Mouse (Mus musculus) cerebellum, postnatal 25 days (tissue): ENCODE measurements around the gene Gjb5.

Source experiments
- DNase-seq, 2 experiments: peaks; one replicate each; pipeline ENCODE4 v3.0.0; 2021; ENCODE audit warnings: mixed read lengths in 2 of 2

Gene Gjb5

DNA sequence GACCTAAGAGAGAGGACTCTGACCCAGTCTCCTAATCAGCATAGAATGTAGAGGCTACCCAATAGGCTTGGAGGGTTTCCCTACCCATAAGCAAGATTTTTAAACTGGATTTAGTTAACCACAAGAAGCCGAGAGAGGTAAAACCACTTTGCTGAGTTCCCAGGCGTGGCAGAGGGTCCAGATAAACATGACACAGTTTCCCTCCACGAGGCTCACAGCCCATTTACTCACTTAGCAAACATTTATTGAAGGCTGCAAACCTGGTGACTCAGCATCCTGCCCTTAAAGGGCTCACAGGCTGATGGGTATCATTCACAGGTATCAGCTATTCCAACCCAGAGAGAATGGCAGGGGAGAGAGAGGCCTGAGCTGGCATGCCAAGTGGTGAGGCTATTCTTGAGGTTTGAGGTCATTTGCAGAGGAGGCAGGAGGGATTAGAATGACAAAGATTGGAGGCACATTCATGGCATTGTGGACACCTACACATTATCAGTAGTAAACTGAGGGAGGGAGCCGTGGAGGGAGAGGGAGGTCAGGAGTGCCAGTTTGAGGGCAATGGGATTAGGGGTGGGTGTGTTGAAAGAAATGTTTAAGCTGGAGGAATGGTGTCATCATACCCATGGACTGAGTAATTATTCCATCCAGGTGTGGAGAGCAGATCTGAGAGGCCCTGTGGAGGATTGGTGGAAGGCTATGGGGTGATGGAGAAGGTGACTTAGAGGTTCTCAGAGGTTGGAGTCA is 8.3 kb downstream of the Gjb5 start:
- no peak for DNase-seq

DNA sequence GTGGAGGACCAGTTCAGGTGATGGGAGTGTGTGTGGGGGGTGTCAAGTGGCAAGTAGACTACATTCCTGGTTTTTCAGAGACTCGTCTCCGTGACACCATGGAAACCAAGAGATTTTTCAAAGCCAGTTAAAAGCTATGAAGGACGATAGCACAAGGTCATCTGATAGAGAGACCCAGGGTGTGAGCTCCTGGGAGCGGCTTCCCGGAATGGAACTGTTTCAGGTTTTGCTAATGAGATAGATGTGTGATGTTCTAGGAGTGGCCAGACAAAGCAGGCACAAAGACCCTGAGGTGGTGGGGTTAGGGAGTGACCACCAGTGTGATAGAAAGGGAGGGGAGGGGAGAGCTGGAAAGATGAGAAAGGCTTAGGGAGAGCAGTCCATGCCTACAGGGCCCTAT is 13.0 kb downstream of the Gjb5 start:
- no peak for DNase-seq

DNA sequence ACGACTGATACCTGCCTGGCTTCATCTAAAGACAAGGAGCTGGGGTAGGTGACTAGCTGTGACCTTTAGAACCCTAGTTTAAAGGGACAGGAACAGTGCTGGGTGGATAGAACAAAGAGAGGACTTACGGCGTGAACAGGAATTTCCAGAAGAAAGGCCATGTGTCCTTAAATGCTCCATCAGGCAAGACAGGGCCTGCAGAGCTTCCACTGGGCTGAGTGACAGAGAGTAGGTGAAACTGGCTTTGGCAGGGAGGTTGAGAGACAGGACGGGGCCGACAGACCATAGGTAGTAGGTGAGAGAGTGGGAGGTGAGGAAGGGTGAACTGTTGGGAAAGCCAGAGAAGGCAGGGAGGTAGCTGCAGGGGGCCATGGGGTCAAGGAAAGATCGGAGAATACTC is 16.6 kb downstream of the Gjb5 start:
- no peak for DNase-seq

DNA sequence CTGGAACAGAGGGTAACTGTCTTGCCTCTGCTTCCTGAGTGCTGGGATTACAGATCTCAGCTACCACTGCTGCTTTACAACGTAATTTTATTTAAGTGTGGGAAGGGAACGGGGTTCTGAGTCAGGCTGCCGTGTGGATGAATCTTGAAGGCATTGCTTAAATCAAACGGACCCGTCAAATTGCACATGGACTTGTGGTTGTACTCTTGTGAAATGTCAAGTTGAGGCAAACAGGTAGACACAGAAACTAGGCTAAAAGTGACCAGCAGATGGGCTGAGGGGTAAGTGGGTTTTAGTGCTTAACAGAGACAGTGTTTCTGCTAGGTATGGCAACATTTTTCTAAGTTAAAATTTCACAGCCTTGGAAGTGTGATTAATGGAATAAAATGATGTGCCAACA is 20.3 kb downstream of the Gjb5 start:
- DNase-seq, result no peak

DNA sequence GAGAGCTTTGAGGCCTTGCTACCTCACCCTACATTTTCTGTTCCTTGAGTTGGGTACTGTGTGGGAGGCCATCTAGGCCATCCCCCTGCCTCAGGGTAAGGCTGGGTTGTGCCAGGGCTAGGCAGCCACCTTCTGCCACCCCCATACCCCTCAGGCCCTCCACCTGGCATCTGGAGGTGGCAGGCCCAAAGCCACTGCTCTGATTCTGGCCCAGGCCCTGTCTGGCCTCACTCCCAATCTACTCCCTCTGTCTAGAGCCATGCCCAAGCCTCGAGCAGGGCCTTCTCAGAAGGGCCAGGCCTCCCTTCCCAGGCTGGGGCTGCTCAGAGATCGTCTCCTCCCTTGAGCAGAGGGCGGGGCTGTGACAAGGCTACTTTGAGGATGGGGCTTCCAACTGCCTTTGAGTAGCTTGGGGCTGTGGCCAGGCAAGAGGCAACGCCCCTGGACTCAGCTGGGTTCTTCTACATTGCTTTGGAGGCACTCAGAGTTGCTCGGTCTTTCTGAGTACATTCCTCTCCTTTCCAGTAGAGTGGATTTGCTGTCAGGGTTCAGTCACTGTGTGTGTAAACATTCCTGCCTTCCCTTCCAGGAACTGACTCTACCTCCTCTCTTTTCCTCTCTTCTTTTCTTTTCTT is 23.0 kb downstream of the Gjb5 start:
- no peak for DNase-seq

DNA sequence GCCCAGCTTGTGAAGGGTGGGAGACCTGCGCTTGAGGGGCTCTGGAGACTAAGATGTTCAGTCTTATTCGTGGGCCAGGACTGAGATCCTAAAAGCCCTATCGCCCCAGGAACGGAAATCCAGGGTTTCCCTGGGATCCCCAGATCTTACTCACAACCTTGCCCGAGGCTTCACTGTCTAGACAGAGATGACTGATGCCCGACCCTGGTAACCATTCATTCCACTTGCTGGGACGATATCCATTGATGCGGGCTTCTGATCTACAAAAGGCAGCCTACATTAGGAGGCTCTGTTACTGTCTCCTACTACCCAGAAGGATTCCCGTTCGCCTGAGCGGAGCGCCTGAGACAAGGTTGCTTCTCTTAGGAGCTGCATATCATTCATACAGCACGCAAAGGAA is 26.8 kb downstream of the Gjb5 start:
- DNase-seq, result no peak

DNA sequence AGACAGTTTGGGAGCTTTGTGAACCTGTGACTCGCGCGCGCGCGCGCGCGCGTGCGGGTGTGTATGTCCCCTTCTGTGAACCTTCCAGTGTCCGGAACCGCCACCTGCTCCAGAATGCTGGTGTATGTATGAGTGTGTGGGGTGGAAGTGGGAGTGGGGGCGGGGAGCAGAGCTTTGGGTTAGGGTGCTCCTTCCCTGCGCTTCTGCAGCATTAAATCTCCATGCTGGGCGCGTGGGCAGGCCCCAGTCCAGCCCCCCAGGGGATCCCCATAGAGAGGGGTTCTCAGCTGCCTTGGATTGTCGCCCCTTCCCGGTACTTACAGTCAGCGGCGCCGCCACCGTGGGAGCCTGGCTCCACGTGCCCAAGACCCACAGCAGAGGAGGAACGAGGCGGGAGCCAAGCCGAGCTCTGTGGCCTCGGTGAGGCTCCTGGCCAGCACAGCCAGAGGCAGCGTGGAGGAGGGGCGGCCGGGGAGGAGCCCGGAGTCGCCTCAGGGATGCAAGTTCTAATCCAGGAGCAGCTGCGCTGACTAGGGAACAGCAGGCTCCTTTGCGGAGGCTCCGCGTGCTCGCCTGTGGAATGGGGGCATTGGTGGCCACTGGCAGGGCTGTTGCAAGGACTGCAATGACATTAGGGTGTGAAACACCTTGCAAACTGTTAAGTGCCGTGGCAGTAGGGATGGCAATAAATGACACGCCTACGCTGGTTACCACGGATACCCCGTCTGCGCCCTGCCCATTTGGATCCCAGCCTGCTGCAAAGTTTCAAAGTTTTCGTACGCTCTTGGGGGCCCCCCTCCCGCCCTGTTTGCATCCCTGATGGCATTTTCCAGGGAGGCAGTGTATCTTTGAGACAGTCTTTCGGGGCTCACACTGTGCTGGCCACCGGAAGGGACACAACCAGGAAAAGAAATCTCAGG is 27.5 kb downstream of the Gjb5 start, which contains the start of gene Gjb3:
Gene Gjb3, minus strand, starts transcription at position 664 of the 920 bp plus-strand sequence.
- peak in 1 of 2 experiments; percentile 26 for DNase-seq

DNA sequence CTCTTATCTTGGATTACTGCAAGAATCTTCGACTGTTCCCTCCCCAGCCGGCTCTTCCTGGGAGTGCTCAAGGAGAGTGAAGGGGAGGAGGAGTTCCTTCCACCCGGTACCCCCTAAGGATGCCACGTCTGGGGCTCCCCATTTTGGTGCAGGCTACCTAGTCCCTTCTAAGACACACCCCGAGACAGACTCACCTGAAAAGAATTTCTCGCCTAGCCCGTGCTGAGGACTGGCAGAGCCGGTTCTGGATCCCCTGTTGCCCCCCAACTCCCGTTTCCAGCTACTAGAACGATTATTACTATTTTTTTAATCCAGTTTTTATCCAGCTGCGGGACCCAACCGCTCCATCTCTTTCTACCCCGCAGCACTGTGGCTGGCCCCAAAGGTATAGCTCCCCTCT is 28.2 kb downstream of the Gjb5 start:
- no peak for DNase-seq

DNA sequence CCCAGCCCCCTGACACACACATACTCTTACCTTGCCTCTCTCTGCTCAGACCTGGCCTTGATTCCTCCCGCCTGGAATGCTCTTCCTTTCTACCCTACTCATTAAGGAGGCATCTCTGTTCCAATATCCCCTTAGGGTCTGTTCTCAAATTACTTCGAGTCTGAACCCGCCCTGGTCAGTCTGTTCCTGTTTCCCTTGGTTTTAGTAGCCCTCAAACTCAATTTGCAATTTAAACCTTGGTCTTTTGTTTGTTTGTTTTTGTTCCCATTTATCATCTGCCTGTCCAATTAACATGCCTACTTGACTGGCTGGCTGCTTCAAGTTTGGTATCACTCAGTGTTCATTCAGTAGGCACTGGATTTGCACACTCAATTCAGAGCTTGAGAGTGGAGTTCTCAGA is 28.9 kb downstream of the Gjb5 start:
- no peak for DNase-seq

DNA sequence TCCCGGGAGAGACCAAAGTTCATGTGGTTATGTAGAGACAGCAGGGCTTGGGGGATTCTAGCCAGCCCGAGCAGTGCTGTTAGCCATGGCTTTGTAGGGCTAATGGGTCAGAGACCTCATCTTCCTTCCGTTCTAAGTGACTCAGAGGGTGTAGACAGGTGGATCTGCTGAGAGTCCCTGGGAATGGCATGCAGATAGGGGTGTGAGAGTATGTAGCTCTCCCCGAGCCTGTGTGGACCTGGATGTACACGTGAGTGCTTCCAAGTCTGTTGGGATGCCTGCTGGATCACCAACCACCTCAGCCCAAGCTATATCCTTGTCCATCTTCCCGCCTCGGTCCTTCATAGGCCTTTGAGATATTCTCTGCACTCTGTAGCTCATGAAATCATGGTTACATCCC is 29.6 kb downstream of the Gjb5 start:
- DNase-seq, result no peak

DNA sequence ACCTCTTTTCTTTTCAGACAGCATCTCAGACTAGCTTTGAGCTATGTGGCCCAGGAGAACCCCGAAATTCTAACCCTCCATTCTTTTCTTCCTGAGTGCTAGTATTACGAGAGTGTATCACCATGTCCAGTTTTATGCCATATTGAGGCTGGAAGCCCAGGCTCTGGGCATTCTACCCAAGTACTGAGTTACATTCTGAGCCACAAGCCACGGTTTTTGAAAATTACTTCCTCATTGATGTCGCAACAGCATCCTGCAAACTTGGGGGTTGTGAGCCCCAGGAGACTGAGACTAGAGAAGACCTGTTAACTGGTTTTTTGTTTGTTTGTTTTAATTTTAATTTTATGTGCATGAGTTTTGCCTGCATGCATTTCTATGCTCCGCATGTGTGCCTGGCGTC is 30.2 kb downstream of the Gjb5 start:
- DNase-seq, result no peak

DNA sequence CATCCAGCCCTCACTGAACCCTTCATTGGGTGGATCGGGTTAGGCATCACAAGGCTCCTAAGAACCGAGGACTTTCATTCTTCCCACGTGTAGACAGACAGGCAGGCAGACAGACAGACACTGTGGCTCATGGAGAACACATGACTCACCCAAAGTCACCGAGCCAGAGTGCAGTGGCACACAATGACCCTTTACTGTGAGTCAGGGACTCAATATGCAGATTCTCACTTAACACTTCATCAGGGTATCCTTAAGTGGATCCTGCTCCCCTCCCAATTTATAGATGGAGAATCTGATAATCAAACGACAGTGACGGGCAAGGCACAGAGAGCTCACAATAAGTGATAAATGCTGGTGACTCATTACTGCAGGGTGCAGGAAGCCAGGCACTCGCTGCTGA is 30.7 kb downstream of the Gjb5 start:
- no peak for DNase-seq

DNA sequence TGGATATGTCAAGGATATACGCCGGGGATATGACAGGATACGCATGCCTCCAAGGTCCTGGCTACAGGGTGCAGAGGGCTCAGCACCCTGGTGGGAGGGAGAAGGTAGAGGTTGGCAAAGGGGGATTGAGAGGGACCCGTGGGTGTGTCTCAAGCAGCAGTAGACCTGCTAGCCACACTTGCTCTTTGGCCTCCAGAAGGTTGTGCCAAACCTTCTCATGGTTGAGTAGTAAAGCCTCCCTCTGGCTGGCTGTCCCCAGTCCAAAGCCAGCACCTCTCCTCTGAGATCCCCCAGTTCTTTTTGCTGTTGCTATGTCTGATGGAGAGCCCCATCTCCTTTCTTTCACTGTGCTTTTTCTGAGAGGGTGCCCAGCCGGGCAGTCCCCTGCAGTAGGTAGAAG is 32.7 kb downstream of the Gjb5 start:
- no peak for DNase-seq

DNA sequence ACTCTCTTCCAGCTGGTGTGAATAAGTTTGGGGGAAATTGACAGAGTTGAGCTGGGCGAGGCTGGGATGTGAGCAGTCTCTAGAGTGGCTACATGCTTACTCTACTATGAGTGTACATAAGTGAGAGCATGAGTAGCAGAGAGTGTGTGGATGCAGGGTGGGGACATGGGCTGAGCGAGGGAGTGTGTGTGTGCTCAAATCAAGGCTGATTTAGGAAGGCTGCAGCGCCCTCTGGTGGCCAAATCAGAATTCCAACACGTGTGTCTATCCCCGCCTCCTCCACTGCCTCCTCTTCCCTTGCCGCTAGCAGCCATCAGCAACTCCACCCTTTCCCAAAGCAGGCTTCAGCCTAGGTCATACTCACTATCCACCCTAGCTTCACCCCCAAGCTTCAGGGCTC is 33.2 kb downstream of the Gjb5 start:
- DNase-seq, result peak; percentile 81 to 90

DNA sequence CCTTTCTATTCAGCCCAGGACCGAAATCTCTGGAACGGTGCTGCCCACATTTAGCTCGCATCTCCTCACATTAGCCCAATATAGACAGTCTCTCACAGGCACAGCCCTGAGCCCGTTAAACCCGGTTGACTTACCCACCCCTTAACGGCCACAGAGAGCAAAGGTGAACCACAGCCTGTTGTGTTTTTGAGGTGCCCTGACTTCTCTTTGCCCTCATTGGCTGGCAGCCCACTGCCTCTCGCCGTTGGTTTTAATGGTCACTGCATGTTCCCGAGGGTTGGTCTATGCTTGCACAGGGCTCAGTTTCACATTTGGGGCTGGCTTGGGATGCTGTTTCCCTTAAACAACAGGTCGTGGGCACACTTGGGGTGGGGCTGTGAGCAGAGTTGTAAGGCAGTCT is 33.7 kb downstream of the Gjb5 start:
- no peak for DNase-seq

DNA sequence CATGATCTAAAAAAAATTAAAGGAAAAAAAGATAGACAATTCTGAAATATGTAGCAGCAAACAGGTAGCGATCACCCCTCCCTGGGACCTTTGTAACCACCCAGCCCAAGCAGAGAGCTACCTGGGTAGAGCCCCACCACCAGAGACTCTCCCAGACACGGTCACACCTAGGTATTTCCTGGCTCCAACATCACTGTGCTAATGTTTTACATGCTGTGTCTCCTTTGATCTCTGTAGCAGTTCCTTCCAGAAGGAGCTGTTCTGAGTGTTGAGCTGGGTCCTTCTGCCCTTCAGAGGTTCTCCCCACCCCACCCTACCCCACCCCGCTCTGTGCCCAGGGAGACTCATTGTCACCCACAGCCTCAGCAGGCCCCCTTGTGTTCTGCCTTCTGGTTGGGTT is 34.3 kb downstream of the Gjb5 start:
- DNase-seq, result no peak

DNA sequence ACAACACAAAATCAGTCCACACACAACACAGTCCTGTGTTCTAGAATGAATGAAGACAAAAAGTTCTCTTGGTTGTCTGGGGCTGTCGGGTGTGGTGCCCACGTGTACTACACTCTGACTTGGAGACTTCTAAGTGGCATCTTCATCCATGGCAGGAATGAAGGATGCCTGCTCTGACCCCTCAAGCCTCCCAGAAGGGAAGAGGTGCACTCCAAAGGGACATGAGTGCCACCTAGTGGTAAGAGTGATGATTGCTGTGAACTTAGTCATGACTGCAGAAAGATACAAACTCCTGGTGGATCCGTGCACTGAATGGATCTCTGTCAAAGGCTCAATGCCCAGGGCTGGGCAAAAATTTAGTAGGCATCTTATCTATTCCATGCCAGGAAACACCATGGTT is 38.4 kb downstream of the Gjb5 start:
- peak; percentile 59 to 83 for DNase-seq

DNA sequence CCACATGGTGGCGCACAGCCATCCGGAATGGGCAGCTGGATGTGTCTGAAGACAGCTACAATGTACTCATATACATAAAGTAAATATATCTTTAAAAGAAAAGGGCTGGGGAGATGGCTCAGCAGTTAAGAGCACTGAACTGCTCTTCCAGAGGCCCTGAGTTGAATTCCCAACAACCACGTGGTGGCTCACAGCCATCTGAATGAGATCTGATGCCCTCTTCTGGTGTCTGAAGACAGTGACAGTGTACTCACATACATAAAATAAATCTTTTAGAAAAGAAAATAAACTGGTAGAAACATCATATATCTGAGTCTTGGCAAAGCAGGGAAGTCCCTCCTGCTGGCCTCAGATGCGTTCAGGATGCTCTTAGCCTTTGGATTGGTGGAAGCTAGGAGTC is 40.8 kb downstream of the Gjb5 start:
- DNase-seq, result no peak

DNA sequence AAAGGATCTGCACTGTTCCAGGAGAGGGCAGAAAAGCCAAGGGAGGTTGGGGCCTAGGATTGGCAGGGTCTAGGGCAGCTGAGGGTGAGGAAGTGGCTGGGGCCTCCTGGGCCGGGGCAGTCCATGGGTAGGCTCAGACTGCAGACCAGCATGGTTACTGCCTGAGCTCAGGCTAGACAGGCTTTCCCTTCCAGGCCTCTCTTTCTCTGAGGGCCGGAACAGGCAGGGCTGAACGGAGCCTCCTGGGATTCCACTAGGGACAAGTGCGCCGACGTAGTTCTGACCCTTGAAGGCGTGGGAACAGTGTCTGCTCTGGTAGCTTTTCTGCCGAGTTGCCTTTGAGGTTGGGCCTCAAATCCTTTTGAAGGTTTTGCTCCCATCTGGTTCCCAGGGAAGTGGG is 42.2 kb downstream of the Gjb5 start:
- no peak for DNase-seq

DNA sequence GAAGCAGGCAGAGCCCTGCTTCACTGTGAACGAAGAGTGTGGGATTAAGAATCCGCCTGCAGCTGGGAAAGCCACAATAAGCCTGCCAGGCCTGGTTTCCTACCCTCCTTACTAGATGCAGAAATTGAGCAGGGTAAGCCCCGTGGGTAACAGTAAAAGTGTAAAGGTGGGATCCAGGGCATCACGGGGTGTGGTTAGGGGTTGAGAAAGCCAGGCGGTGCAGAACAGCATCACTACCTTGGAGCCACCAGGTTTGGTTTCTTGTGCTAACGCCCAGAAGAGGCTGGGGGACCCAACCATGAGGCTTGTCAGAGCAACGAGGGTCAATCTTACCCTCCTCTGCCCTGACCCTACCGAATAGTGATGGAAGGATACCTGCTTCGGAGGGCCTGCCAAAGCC is 43.4 kb downstream of the Gjb5 start:
- DNase-seq, result no peak

DNA sequence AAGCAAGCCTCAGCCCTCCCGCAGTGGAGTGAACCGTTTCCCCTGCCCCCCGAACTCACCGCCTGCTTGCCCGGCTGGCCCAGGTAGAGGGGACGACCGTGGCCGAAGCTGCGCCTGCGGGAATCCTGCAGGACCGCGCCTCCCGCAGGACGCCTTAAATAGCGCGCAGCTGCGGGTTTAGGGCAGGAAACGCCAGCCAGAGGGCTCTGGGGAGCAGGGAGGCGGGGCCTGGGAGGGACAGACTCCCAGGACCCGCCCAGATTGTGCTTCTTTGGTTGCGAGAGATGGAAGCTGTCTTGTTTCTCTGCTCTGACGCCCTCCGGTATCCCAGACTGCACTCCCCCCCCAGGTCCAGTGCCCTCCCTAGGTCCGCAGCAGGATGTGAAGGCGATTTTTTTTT is 44.1 kb downstream of the Gjb5 start, which contains the start of gene Gja4:
Gene Gja4, minus strand, starts transcription at position 179 of the 400 bp plus-strand sequence.
- DNase-seq, result peak; percentile 64 to 79

DNA sequence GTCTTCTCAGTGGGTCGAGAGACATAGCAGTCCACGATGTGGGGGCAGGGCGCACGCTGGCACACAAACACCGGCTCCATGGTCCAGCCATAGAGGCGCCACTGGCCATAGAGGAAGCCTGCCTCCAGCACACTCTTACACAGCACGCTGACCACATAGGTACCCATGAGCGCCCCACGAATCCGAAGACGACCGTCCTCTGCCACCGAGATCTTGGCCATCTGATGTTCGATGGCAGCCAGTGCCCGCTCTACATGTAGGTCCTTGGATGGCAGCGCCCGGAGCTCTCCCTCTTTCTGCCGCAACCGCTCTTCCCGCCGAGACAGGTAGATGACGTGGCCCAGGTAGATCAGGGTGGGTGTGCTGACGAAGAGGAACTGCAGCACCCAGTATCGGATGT is 45.6 kb downstream of the Gjb5 start:
- no peak for DNase-seq

DNA sequence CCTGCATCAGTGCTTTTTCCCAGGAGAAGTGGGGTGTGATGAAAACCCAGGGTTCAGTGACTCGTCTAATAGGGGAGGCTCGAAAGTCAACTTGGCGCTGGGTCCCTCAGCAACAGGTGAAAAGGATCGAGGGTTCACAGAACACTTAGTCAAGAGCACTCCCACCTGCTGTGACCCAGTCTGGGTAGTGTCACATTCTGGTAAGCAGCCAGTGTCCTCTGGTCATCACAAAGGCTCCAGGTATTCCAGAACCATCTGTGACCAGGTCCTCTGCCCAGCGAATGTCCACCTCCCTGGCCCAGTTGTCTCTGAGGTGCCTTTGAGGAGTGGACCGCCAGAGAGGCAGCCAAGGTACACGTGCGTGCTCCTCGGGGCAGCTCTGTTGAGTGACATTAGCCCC is 46.4 kb downstream of the Gjb5 start:
- DNase-seq, result peak; percentile 27 to 52

DNA sequence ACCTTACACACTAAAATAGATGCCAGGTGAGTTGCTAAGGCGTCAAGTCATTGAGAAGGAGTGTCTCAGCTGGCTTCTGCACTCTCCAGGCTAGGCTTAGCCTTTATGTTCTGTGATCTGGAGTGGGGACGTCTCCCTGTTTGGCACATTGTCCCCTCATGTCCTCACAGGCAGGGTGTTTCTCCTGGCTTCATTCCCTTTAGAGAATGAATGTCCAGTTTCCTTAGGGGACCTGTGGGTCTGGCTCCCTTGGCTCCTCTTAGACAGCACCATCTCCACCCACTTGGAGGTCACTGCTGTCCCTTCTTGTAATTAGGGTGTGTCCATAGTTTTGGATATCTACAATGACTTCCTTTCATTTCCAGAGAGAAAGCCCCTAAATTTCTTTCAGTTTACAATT is 51.1 kb downstream of the Gjb5 start:
- no peak for DNase-seq
